Mouse (Mus musculus) limb, embryonic 13.5 days (tissue): ENCODE results near the gene Gskip. TPM values are rescaled to one million over a fixed set of nuclear protein-coding genes. Genes with fewer than 3 reads are reported as not detected.
A peak's percentile ranks its signal among the peaks of the same experiment; 100 is the strongest.

Experiments used
- ATAC-seq: fragments of 200-750 bp; cut with Nextera tagmentation; 2 replicates; pipeline ENCODE4 v1.8.0; 2017; ENCODE audit warnings: low read depth, moderate number of reproducible peaks, moderate TSS enrichment; ENCODE audit not compliant: low FRiP score
- H3K27ac ChIP-seq: fragments of 300-500 bp; sonication (generic); 2 replicates; pipeline ENCODE4 v1.5.1; 2015; ENCODE audit warnings: inconsistent platforms, mild to moderate bottlenecking, moderate library complexity
- H3K27me3 ChIP-seq: fragments of 300-500 bp; sonication (generic); 2 replicates; pipeline ENCODE4 v1.6.1; 2015; ENCODE audit warnings: mild to moderate bottlenecking, inconsistent platforms
- H3K36me3 ChIP-seq: fragments of 300-500 bp; sonication (generic); 2 replicates; pipeline ENCODE4 v1.6.1; 2015; ENCODE audit warnings: inconsistent platforms, mild to moderate bottlenecking, moderate library complexity
- H3K4me1 ChIP-seq: fragments of 300-500 bp; sonication (generic); 2 replicates; pipeline ENCODE4 v1.6.1; 2015; ENCODE audit warnings: inconsistent platforms
- H3K4me2 ChIP-seq: fragments of 300-500 bp; sonication (generic); replicated peaks from 2 replicates; pipeline ENCODE4 v1.6.1; 2015; ENCODE audit warnings: inconsistent platforms, mild to moderate bottlenecking, moderate library complexity
- H3K4me3 ChIP-seq: fragments of 300-500 bp; sonication (generic); 2 replicates; pipeline ENCODE4 v1.5.1; 2015; ENCODE audit warnings: moderate library complexity, mild to moderate bottlenecking, inconsistent platforms
- H3K9ac ChIP-seq: fragments of 300-500 bp; sonication (generic); 2 replicates; pipeline ENCODE4 v1.6.1; 2015; ENCODE audit warnings: mild to moderate bottlenecking, inconsistent platforms
- H3K9me3 ChIP-seq: fragments of 300-500 bp; sonication (generic); 2 replicates; pipeline ENCODE4 v1.6.1; 2016; ENCODE audit warnings: inconsistent platforms
- WGBS: fragments of 180-500 bp; shearing (Covaris S2); methylation state at CpG from one replicate; pipeline ENCODE4 v1.1.7; 2015; 5-methylcytosine and 5-hydroxymethylcytosine counted together
- polyA plus RNA-seq: library from polyadenylated mRNA; unstranded; fragments of >200 nt; fragmentation: Nextera tagmentation; extraction: Ambion mirVana; gene quantifications from 2 replicates; pipeline ENCODE4 v1.2.1, GENCODE M21; 2015

Gene Gskip
- polyA plus RNA-seq, 1 experiment from 2014 or later: 36.4 TPM

- Histone ChIP-seq H3K9ac (no peak overlapping the region), H3K4me2 (no peak overlapping the region), H3K27ac (no peak overlapping the region), H3K27me3 (no peaks in the 10 kb centered on the region), H3K4me1 (peaks cover 11% of the 10 kb centered on the region), H3K36me3 (peaks cover 52% of the 10 kb centered on the region), H3K4me3 (no peak overlapping the region), H3K9me3 (no peaks in the 10 kb centered on the region)
- WGBS: 92% methylated on average over 13 of the region's 13 CpGs
- no peak for ATAC-seq
Observed at GRCm38 (mm10) chr12:105689435-105689834, 4.8 kb downstream of the Gskip start.

- no peak overlapping the region for H3K9ac ChIP-seq
- 91% methylated on average over 2 of the region's 2 CpGs for WGBS
- peaks cover 63% of the 10 kb centered on the region for H3K36me3 ChIP-seq
- no peak overlapping the region for H3K27ac ChIP-seq
- no peak for ATAC-seq
- H3K4me3 ChIP-seq: no peak overlapping the region
- no peaks in the 10 kb centered on the region for H3K27me3 ChIP-seq
- no peaks in the 10 kb centered on the region for H3K4me1 ChIP-seq
- H3K9me3 ChIP-seq: no peaks in the 10 kb centered on the region
- no peak overlapping the region for H3K4me2 ChIP-seq
Observed at GRCm38 (mm10) chr12:105694021-105694420, 9.4 kb downstream of the Gskip start.

- Histone ChIP-seq H3K9me3 (no peaks in the 10 kb centered on the region), H3K36me3 (peaks cover 61% of the 10 kb centered on the region), H3K27me3 (no peaks in the 10 kb centered on the region), H3K4me2 (no peak overlapping the region), H3K4me3 (no peak overlapping the region), H3K9ac (no peak overlapping the region), H3K4me1 (no peaks in the 10 kb centered on the region), H3K27ac (no peak overlapping the region)
- no peak for ATAC-seq
- 83% methylated on average over 7 of the region's 7 CpGs for WGBS
Observed at GRCm38 (mm10) chr12:105695848-105696247, 11.2 kb downstream of the Gskip start.

GRCm38 (mm10) chr12:105697104-105697780, 12.6 kb downstream of the Gskip start:
- no peaks in the 10 kb centered on the region for H3K27me3 ChIP-seq
- no peak overlapping the region for H3K4me2 ChIP-seq
- WGBS: 83% methylated on average over 8 of the region's 8 CpGs
- no peak overlapping the region for H3K4me3 ChIP-seq
- no peak overlapping the region for H3K27ac ChIP-seq
- no peaks in the 10 kb centered on the region for H3K9me3 ChIP-seq
- no peak for ATAC-seq
- no peaks in the 10 kb centered on the region for H3K4me1 ChIP-seq
- H3K36me3 ChIP-seq: peaks cover 63% of the 10 kb centered on the region
- H3K9ac ChIP-seq: no peak overlapping the region

GRCm38 (mm10) chr12:105700433-105700832, 15.8 kb downstream of the Gskip start:
- Histone ChIP-seq H3K4me2 (no peak overlapping the region), H3K9ac (no peak overlapping the region), H3K27ac (no peak overlapping the region), H3K9me3 (no peaks in the 10 kb centered on the region), H3K4me3 (no peak overlapping the region), H3K4me1 (peaks cover 4% of the 10 kb centered on the region; the same call in 1 of the 2 replicates), H3K27me3 (no peaks in the 10 kb centered on the region), H3K36me3 (peaks cover 43% of the 10 kb centered on the region)
- no peak for ATAC-seq
- 92% methylated on average over 12 of the region's 12 CpGs for WGBS

GRCm38 (mm10) chr12:105705799-105706487, 21.3 kb downstream of the Gskip start, which contains the start of gene Ak7:
TSS of gene Ak7 (plus strand) at chr12:105705976.
- Histone ChIP-seq H3K9ac (no peak within 1 kb of the TSS), H3K4me1 (peaks cover 9% of the 10 kb centered on the region; the same call in 1 of the 2 replicates), H3K9me3 (no peaks in the 10 kb centered on the region), H3K27ac (no peak within 1 kb of the TSS), H3K4me2 (peak within 1 kb of the TSS; percentile 51), H3K27me3 (no peaks in the 10 kb centered on the region), H3K36me3 (peaks cover 13% of the 10 kb centered on the region), H3K4me3 (peak within 1 kb of the TSS; percentile 12; the same call in 1 of the 2 replicates)
- ATAC-seq: peak; percentile 77; the same call in 1 of the 2 replicates
- 12% methylated on average over 22 of the region's 22 CpGs for WGBS

GRCm38 (mm10) chr12:105718616-105719015, 34.0 kb downstream of the Gskip start:
- Histone ChIP-seq H3K36me3 (no peaks in the 10 kb centered on the region), H3K4me2 (peak overlapping the region; percentile 42), H3K9me3 (no peaks in the 10 kb centered on the region), H3K27ac (no peak overlapping the region), H3K9ac (no peak overlapping the region), H3K27me3 (no peaks in the 10 kb centered on the region), H3K4me3 (peak overlapping the region; percentile 11; the same call in 1 of the 2 replicates), H3K4me1 (no peaks in the 10 kb centered on the region)
- whole genome bisulfite sequencing: 59% methylated on average over 17 of the region's 17 CpGs
- no peak for ATAC-seq

- Histone ChIP-seq H3K36me3 (no peaks in the 10 kb centered on the region), H3K9ac (no peak overlapping the region), H3K27ac (no peak overlapping the region), H3K4me1 (peaks cover 6% of the 10 kb centered on the region; the same call in 1 of the 2 replicates), H3K27me3 (no peaks in the 10 kb centered on the region), H3K4me3 (no peak overlapping the region), H3K9me3 (no peaks in the 10 kb centered on the region), H3K4me2 (no peak overlapping the region)
- no peak for ATAC-seq
- 80% methylated on average over 3 of the region's 3 CpGs for WGBS
Observed at GRCm38 (mm10) chr12:105720196-105720595, 35.6 kb downstream of the Gskip start.

GRCm38 (mm10) chr12:105721452-105722132, 37.0 kb downstream of the Gskip start:
- Histone ChIP-seq H3K9ac (no peak overlapping the region), H3K4me1 (peaks cover 6% of the 10 kb centered on the region; the same call in 1 of the 2 replicates), H3K36me3 (no peaks in the 10 kb centered on the region), H3K4me2 (no peak overlapping the region), H3K9me3 (no peaks in the 10 kb centered on the region), H3K27ac (no peak overlapping the region), H3K4me3 (no peak overlapping the region), H3K27me3 (no peaks in the 10 kb centered on the region)
- no peak for ATAC-seq
- 62% methylated on average over 14 of the region's 14 CpGs for WGBS

GRCm38 (mm10) chr12:105722657-105723056, 38.0 kb downstream of the Gskip start:
- no peak for ATAC-seq
- H3K4me3 ChIP-seq: no peak overlapping the region

GRCm38 (mm10) chr12:105724616-105725015, 40.0 kb downstream of the Gskip start:
- Histone ChIP-seq H3K4me1 (peaks cover 6% of the 10 kb centered on the region; the same call in 1 of the 2 replicates), H3K36me3 (no peaks in the 10 kb centered on the region), H3K27ac (no peak overlapping the region), H3K9ac (no peak overlapping the region), H3K27me3 (no peaks in the 10 kb centered on the region), H3K4me3 (no peak overlapping the region), H3K4me2 (no peak overlapping the region), H3K9me3 (no peaks in the 10 kb centered on the region)
- 42% methylated on average over 1 of the region's 1 CpGs for WGBS
- no peak for ATAC-seq

More at GRCm38 (mm10) chr12:105722657-105723056, 38.0 kb downstream of the Gskip start:
- Histone ChIP-seq H3K4me2 (no peak overlapping the region), H3K9me3 (no peaks in the 10 kb centered on the region), H3K36me3 (no peaks in the 10 kb centered on the region), H3K27me3 (no peaks in the 10 kb centered on the region), H3K27ac (no peak overlapping the region), H3K9ac (no peak overlapping the region), H3K4me1 (peaks cover 6% of the 10 kb centered on the region; the same call in 1 of the 2 replicates)
- 4% methylated on average over 5 of the region's 5 CpGs for WGBS

GRCm38 (mm10) chr12:105725736-105726135, 41.1 kb downstream of the Gskip start:
- WGBS: 73% methylated on average over 13 of the region's 13 CpGs
- Histone ChIP-seq H3K4me1 (peaks cover 6% of the 10 kb centered on the region; the same call in 1 of the 2 replicates), H3K9me3 (no peaks in the 10 kb centered on the region), H3K4me3 (no peak overlapping the region), H3K4me2 (no peak overlapping the region), H3K36me3 (no peaks in the 10 kb centered on the region), H3K9ac (no peak overlapping the region), H3K27me3 (no peaks in the 10 kb centered on the region), H3K27ac (no peak overlapping the region)
- ATAC-seq: no peak
